Mouse (Mus musculus): ENCODE data around the gene Mogat2. TPM values are rescaled to one million over a fixed set of nuclear protein-coding genes. Genes with fewer than 3 reads are reported as not detected.

The Mogat2 gene
- polyA plus RNA-seq, 1 experiment from 2014 or later: 0.55 TPM

DNA sequence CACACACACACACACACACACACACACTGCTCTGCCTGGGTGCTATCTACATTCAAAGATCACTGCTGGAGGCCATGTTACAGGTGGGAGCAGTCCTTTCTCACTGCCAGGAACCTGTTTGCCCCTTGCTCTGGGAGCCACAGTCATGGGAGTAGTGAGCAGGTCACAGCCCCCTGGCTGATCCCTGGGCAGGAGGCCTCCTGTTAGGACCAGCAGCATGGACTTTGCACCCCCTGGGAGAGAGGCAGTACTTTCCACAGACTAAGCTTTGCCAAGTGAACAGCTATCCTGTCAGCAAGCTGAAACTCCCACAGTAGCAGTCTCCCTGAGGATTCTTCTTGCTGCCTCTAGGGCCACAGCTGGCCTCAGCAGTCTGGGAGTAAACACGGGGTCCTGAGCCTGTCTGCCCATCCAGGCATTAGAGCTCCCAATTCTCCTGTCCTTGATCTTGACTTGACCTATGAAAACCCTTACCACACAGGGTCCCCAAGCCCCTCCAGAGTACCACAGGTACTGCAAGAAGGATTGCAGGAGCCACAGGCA lies 13.7 kb downstream of the Mogat2 start:
- no peaks in the 10 kb centered on the region for H3K27me3 ChIP-seq (replicated peaks; ENCODE audit: insufficient read depth, low read length)
- H3K27ac ChIP-seq (ENCODE audit: low read length): no peak overlapping the region
- H3K4me1 ChIP-seq (ENCODE audit: insufficient read depth, low read depth, low read length): no peaks in the 10 kb centered on the region
- WGBS: 41% methylated on average over 1 of the region's 1 CpGs
- no peak overlapping the region for H3K4me2 ChIP-seq (replicated peaks; ENCODE audit: low read depth, low read length)
- no peak overlapping the region for H3K9ac ChIP-seq (replicated peaks; ENCODE audit: low read depth)
- H3K4me3 ChIP-seq (ENCODE audit: low read depth, low read length): no peak overlapping the region
- DNase-seq (ENCODE audit: low spot score) (no peak), ATAC-seq (no peak)
- no peaks in the 10 kb centered on the region for H3K9me3 ChIP-seq (ENCODE audit: low read length)
- H3K36me3 ChIP-seq (ENCODE audit: insufficient read depth, low read length): no peaks in the 10 kb centered on the region
- TF ChIP-seq CTCF (IDR thresholded peaks at IDR 0.05) (no peak), EP300 (IDR thresholded peaks at IDR 0.05) (no peak)

DNA sequence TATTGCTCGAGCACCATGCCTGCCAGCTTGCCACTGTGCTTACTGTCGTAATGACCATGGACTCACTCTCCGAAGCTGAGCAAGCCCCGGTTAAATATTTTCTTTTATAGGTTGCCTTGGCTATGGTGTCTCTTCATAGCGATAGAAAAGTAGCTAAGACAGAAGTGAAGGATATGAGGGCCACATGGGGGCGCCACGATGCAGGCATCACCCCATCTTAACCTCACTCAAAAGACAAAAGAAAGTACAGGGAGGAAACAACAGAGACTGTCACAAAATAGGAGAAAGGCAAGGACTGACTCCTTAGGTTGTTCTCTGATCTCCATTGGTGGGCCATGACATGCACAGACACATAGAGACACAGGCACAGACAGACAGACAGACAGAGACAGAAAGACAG lies 14.2 kb downstream of the Mogat2 start:
- H3K27ac ChIP-seq (ENCODE audit: low read length): no peak overlapping the region
- no peak for TF ChIP-seq EP300 (IDR thresholded peaks at IDR 0.05)
- TF ChIP-seq CTCF (IDR thresholded peaks at IDR 0.05): peak; percentile 48
- H3K4me2 ChIP-seq (replicated peaks; ENCODE audit: low read depth, low read length): no peak overlapping the region
- no peaks in the 10 kb centered on the region for H3K9me3 ChIP-seq (ENCODE audit: low read length)
- H3K27me3 ChIP-seq (replicated peaks; ENCODE audit: insufficient read depth, low read length): no peaks in the 10 kb centered on the region
- no peak overlapping the region for H3K4me3 ChIP-seq (ENCODE audit: low read depth, low read length)
- no peaks in the 10 kb centered on the region for H3K36me3 ChIP-seq (ENCODE audit: insufficient read depth, low read length)
- no peak for ATAC-seq
- H3K9ac ChIP-seq (replicated peaks; ENCODE audit: low read depth): no peak overlapping the region
- 69% methylated on average over 7 of the region's 7 CpGs for WGBS
- no peaks in the 10 kb centered on the region for H3K4me1 ChIP-seq (ENCODE audit: insufficient read depth, low read depth, low read length)
- no peak for DNase-seq (ENCODE audit: low spot score)

DNA sequence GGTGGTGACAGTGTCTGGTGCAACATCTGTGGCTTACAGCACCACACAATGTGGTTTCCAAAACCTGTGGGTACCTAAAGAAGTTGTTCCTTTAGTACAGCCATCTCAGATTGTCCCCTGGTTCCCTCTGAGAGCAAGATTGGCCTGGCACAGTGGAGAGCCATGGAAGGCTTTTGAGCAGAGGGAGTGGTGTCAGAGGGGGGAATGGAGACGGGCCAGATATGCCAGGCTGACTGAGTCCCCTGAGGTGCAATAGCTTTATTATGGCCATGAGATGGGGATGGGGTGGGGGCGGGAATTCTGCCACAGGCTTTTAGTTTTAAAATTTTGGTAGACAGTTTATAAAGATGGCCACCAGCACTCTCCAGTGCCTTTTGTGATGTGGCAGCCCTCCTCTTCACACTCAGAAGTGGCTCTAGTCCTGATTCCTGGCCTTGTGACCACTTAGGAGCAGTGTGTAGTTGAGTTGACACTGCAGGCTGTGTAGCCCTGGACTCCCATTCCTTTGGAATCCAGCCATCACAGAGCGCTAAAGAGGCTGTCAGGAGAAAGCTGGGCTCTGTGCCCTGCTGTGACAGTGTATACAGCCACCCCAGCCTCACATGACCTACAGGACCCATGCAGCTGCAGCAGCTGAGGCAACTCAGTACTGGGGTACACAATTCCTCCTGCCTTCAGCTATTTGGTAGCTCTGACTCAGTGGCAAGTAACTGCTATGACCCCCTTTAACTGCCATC lies 20.9 kb downstream of the Mogat2 start:
- H3K9ac ChIP-seq (replicated peaks; ENCODE audit: low read depth): no peak overlapping the region
- DNase-seq (ENCODE audit: low spot score) (peak; percentile 92), ATAC-seq (peak; percentile 90)
- no peak overlapping the region for H3K27ac ChIP-seq (ENCODE audit: low read length)
- peaks cover 7% of the 10 kb centered on the region; the same call in 1 of the 2 replicates for H3K4me1 ChIP-seq (ENCODE audit: insufficient read depth, low read depth, low read length)
- no peak overlapping the region for H3K4me3 ChIP-seq (ENCODE audit: low read depth, low read length)
- no peaks in the 10 kb centered on the region for H3K36me3 ChIP-seq (ENCODE audit: insufficient read depth, low read length)
- no peak for TF ChIP-seq CTCF (IDR thresholded peaks at IDR 0.05)
- TF ChIP-seq EP300 (IDR thresholded peaks at IDR 0.05): peak; percentile 33; the same call in 1 of the 2 replicates
- H3K9me3 ChIP-seq (ENCODE audit: low read length): no peaks in the 10 kb centered on the region
- no peaks in the 10 kb centered on the region for H3K27me3 ChIP-seq (replicated peaks; ENCODE audit: insufficient read depth, low read length)
- 53% methylated on average over 3 of the region's 3 CpGs for WGBS
- no peak overlapping the region for H3K4me2 ChIP-seq (replicated peaks; ENCODE audit: low read depth, low read length)

DNA sequence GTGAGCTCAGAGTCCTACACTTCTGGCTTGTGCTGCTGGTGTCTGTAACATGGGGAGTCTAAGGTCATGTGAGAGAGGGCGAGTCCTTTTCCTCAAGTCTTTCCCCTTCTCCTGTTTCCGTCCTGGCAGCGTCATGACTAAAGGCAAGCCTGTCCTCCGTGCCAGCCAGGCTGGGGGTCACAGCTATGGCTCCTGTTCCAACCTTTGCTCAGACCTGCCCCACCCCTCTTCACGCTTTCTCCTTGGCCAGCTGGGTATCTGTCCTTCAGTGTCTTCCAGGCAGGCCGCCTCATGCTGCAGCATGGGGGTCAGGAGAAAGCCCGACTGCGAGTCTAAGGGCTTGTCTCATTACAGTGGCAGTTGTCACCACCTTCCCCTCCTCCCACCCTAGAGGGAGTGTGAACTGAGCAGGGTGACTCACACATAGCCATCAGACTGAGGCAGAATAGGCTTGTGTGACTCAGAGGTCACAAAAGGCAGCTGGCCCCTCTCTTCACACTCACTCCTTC lies 23.0 kb downstream of the Mogat2 start:
- Histone ChIP-seq H3K27ac (ENCODE audit: low read length) (no peak overlapping the region), H3K36me3 (ENCODE audit: insufficient read depth, low read length) (no peaks in the 10 kb centered on the region), H3K9ac (replicated peaks; ENCODE audit: low read depth) (no peak overlapping the region), H3K4me3 (ENCODE audit: low read depth, low read length) (no peak overlapping the region), H3K4me1 (ENCODE audit: insufficient read depth, low read depth, low read length) (peaks cover 7% of the 10 kb centered on the region; the same call in 1 of the 2 replicates), H3K9me3 (ENCODE audit: low read length) (no peaks in the 10 kb centered on the region), H3K4me2 (replicated peaks; ENCODE audit: low read depth, low read length) (no peak overlapping the region), H3K27me3 (replicated peaks; ENCODE audit: insufficient read depth, low read length) (no peaks in the 10 kb centered on the region)
- ATAC-seq (peak; percentile 83), DNase-seq (ENCODE audit: low spot score) (peak; percentile 83)
- 48% methylated on average over 8 of the region's 8 CpGs for WGBS
- TF ChIP-seq EP300 (IDR thresholded peaks at IDR 0.05): no peak
- no peak for TF ChIP-seq CTCF (IDR thresholded peaks at IDR 0.05)

DNA sequence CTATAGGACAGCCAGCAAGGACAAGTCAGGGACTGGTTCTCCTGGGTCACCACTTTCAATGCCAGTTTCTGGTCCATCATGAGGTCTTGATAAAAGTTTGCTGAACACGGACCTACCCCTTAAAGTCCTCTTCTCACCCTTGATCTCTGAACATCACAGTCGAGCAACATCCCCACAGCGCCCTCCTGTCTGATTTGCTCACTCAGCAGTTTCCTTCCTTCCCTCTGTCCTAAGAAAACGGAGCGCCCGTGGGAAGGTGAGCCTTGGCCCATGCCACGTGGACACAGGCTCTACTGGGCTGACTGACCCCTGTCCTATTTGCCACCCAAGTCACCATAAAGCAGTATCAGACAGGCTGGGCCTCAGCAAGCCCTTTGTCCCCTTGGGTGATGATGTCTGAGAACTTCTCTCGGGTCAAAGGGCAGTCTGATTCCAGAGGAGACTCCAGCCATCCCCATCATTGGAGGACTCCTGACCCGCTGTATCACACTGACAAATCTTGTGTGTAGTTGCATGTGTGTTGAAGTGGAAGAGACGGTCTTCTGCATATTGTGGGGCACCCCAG lies 23.7 kb downstream of the Mogat2 start:
- Histone ChIP-seq H3K36me3 (ENCODE audit: insufficient read depth, low read length) (no peaks in the 10 kb centered on the region), H3K4me3 (ENCODE audit: low read depth, low read length) (no peak overlapping the region), H3K9ac (replicated peaks; ENCODE audit: low read depth) (no peak overlapping the region), H3K9me3 (ENCODE audit: low read length) (no peaks in the 10 kb centered on the region), H3K27ac (ENCODE audit: low read length) (no peak overlapping the region), H3K27me3 (replicated peaks; ENCODE audit: insufficient read depth, low read length) (no peaks in the 10 kb centered on the region), H3K4me1 (ENCODE audit: insufficient read depth, low read depth, low read length) (peaks cover 7% of the 10 kb centered on the region; the same call in 1 of the 2 replicates), H3K4me2 (replicated peaks; ENCODE audit: low read depth, low read length) (no peak overlapping the region)
- no peak for DNase-seq (ENCODE audit: low spot score)
- no peak for ATAC-seq
- WGBS: 86% methylated on average over 10 of the region's 10 CpGs
- TF ChIP-seq EP300 (IDR thresholded peaks at IDR 0.05) (no peak), CTCF (IDR thresholded peaks at IDR 0.05) (no peak)

DNA sequence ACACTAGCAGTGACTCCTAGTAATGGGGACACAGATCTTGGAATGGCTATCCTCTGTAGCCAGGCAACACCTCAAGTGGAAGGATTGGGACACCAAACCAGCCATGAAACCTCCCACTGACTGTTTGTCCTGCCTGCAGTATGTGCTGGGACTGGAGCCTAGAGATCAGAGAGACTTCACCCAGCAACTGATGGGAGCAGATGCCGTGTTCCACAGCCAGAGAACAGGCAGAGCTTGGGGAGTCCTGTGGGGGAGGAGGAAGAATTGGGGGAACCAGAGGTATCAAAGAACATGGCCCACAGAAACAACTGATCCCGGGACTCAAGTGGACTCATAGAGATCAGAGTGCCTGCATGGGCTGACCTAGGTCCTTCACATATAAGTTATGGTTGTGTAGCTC lies 24.7 kb downstream of the Mogat2 start:
- Histone ChIP-seq H3K36me3 (ENCODE audit: insufficient read depth, low read length) (no peaks in the 10 kb centered on the region), H3K4me2 (replicated peaks; ENCODE audit: low read depth, low read length) (no peak overlapping the region)
- 76% methylated on average over 2 of the region's 2 CpGs for WGBS

More for the DNA sequence above, 24.7 kb downstream of the Mogat2 start:
- no peak for TF ChIP-seq EP300 (IDR thresholded peaks at IDR 0.05)
- TF ChIP-seq CTCF (IDR thresholded peaks at IDR 0.05): no peak
- no peak overlapping the region for H3K4me3 ChIP-seq (ENCODE audit: low read depth, low read length)
- ATAC-seq: no peak
- no peak for DNase-seq (ENCODE audit: low spot score)
- H3K9me3 ChIP-seq (ENCODE audit: low read length): no peaks in the 10 kb centered on the region
- H3K27ac ChIP-seq (ENCODE audit: low read length): no peak overlapping the region
- H3K4me1 ChIP-seq (ENCODE audit: insufficient read depth, low read depth, low read length): peaks cover 7% of the 10 kb centered on the region; the same call in 1 of the 2 replicates
- no peaks in the 10 kb centered on the region for H3K27me3 ChIP-seq (replicated peaks; ENCODE audit: insufficient read depth, low read length)
- no peak overlapping the region for H3K9ac ChIP-seq (replicated peaks; ENCODE audit: low read depth)
